Mouse (Mus musculus) ES-E14 (cell line): ENCODE results near the gene Acadm.

ENCODE experiments used
- CHD2 ChIP-seq: IDR thresholded peaks from 2 replicates; pipeline ENCODE4 v1.6.1; 2014; ENCODE audit warnings: mild to moderate bottlenecking, low read depth, low read length, inconsistent platforms
- MAFK ChIP-seq: IDR thresholded peaks from 2 replicates; pipeline ENCODE4 v1.6.1; 2014; ENCODE audit warnings: mild to moderate bottlenecking, low read depth, low read length, inconsistent platforms; ENCODE audit not compliant: insufficient read depth
- ZC3H11A ChIP-seq: IDR thresholded peaks from 2 replicates; pipeline ENCODE4 v1.6.1; 2012; ENCODE audit warnings: low read depth, mild to moderate bottlenecking, inconsistent platforms, low read length, borderline replicate concordance

- TF ChIP-seq MAFK (no peak), CHD2 (no peak), ZC3H11A (no peak)
Observed at GRCm38 (mm10) chr3:153935878-153936277, 8.6 kb downstream of the Acadm start.
